Mouse (Mus musculus) heart, postnatal 14 days (tissue): Measurements from ENCODE around the gene Synj2bp. TPM values are rescaled to one million over a fixed set of nuclear protein-coding genes. Genes with fewer than 3 reads are reported as not detected.
"Not testable (repeated sequence)": the region's sequence is repeated elsewhere in the genome, so short reads cannot be mapped to it uniquely, and the experiment has no call there.

Source experiments
- DNase-seq, 2 experiments: peaks; one replicate each; pipeline ENCODE4 v3.0.0; 2021 to 2022
- intact Hi-C: fragments of 180-260 bp; cut with DNase I; formaldehyde crosslinking; loops from one replicate; pipeline ENCODE4 v1.15.1; 2025
- long read RNA-seq, 2 experiments: library from polyadenylated mRNA; stranded (forward); transcript quantifications; one replicate each; pipeline ENCODE4 v2.0.0; 2021
- total RNA-seq, 2 experiments: library from RNA; stranded (reverse); gene quantifications; 2 replicates each; pipeline ENCODE4 v1.2.3; 2021

Synj2bp gene
- total RNA-seq, result 10 to 100 TPM; 38.1 to 41.3 TPM
- long read RNA-seq, experiment 1, full-length matches to known transcripts, result 41 of 42 reads
- long read RNA-seq, experiment 1, partial matches to known transcripts, result 0 of 42 reads
- long read RNA-seq, experiment 1, other reads (novel, unspliced or antisense), result 1 of 42 reads
- long read RNA-seq, experiment 2, full-length matches to known transcripts, result 49 of 56 reads
- long read RNA-seq, experiment 2, partial matches to known transcripts, result 2 of 56 reads
- long read RNA-seq, experiment 2, other reads (novel, unspliced or antisense), result 5 of 56 reads

DNA sequence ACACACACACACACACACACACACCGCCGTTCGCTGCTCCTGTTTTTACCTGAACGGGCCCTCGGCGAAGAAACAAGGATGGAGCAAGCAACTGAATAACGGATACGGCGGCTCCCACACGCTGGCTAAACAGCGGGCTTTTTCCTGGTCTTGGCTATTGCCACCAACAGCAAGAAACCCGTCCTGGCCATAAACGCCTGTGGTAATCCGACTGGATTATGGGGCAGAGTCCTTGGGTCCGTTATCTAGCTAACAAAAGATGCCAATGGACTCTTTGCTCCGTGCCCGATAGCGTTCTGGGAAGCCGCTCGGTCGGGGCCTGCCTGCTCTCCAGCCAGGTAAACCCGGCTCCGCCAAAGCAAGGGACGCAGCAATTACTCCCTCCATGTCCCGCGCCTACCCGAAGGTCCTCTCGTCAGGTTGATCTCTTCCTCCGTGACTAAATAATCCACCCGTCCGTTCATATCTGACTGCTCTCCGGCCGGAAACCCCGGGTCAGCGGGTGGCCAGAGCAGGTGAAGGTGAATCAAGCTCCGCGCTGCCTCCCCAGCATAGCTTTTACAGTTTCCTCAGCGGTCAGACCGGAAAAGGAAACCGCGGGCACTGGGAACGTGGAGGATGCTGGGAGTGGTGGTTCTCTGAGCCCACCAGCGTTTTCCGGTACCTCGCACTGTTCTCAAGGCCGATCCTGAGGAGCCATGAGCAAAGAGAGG, at the start of gene Synj2bp, which contains the start of gene Gm20498:
Gene Synj2bp, minus strand, starts transcription at position 596 of the 713 bp plus-strand sequence.
Gene Gm20498, minus strand, starts transcription at position 590 of the 713 bp plus-strand sequence.
- DNase-seq, result peak; percentile 76 to 83
- intact Hi-C loops, result no loop called here

- no peak for DNase-seq
- intact Hi-C loops, result no loop called here
Observed at GRCm38 (mm10) chr12:81568374-81568773, 35.7 kb upstream of the Synj2bp start, which contains the start of gene Adam21. Gene Adam21 (minus strand): TSS chr12:81568474.

DNA sequence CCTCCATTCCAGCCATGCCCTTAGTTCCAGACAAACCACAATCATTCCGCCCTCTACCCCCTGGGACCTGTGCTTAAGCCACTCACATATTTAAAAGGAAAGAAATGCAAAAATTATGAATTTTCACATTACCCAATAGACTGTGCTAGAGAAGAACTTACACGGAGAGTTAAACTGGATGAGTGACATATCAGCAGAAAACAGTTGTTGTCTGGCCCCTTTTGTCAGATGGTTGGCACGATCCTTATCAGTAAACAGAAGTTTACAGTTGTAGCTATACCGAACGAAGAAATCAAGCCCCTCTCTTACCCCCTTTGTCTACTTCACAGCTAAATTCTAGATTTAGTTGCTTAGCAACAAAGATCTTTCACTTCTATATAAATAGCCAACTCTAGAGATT, 35.2 kb upstream of the Synj2bp start:
- intact Hi-C loops, result no loop called here

GRCm38 (mm10) chr12:81564173-81564572, 31.5 kb upstream of the Synj2bp start:
- DNase-seq, result no peak
- intact Hi-C loops, result no loop called here

More for the DNA sequence above, 35.2 kb upstream of the Synj2bp start:
- DNase-seq, result no peak

DNA sequence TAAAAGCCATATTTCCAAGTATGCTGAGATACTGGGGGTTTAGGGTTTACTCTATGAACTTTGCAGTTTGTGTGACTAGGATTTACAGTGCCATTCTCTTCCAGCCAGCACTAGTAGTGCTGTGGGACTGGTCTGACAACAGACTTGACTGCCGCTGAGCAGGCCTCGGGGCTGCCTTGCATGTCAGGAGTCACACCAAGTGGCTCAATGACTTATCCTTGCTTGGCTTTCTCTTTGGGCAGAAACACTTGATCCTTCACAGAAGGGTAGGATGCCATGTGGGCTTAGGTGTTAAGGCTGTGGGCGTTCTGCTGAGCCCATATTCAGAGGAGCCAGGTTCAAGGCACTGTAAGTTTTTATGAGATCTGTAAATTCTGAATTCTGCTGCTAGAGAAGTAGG, 16.6 kb upstream of the Synj2bp start:
- intact Hi-C loops, result no loop called here
- DNase-seq, result no peak

DNA sequence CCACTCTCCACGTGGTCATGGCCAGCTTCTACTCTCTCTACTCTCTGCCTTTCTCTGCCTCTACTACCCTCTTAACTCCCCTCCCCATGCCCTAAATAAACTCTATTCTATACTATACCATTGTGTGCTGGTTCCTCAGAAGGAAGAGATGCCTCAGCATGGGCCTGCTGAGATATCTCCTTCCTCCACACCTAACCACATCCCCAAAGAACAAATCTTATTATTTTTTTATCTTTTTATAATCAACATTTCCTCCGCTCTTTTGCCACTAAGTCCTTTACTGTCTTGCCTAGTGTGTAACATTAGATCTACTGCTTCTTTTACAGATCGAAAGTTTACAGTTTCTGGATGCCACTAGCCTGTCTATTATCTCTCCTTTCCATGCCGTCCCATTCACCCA, 14.5 kb upstream of the Synj2bp start:
- intact Hi-C loops, result no loop called here

DNA sequence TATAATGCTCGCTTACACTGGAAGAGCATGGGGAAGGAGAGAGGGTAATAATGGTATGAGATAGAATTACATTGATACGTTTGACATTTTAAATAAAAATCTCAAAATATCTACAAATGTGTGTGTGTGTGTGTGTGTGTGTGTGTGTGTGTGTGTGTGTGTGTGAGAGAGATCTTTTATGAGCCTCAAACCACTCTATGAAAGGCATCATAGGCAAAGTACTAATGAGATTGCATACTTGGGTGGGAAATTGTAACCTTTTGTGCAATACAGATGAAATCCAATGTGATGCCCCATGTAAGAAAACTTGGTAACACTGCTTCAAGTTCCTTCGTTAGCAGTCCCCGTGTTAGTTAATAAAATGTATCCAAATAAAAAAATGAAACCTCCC, 313 bp upstream of the Synj2bp start:
- intact Hi-C loops, result no loop called here
- no peak for DNase-seq

More for the DNA sequence above, 14.5 kb upstream of the Synj2bp start:
- no peak for DNase-seq

DNA sequence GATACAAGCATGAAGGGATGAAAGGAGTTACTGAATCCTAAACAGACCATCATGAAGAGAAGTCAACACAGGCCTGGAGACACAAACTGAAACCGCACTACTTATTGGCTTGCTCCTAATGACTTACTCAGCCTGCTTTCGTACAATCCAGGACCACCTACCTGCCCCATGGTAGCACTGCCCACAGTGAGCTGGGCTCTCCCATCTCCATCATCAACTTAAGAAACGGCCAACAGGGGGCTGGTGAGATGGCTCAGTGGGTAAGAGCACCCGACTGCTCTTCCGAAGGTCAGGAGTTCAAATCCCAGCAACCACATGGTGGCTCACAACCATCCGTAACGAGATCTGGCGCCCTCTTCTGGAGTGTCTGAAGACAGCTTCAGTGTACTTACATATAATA, 2.1 kb downstream of the Synj2bp start:
- intact Hi-C loops, DNase-seq: not testable (repeated sequence)

- DNase-seq, intact Hi-C loops: not testable (repeated sequence)
Observed at GRCm38 (mm10) chr12:81496906-81497305, 35.8 kb downstream of the Synj2bp start.

- intact Hi-C loops, result no loop called here
- no peak for DNase-seq
Observed at GRCm38 (mm10) chr12:81490491-81490890, 42.2 kb downstream of the Synj2bp start.

- no peak for DNase-seq
- intact Hi-C loops, result loop anchor here (5.0 kb wide), 1 partner anchor 112 kb away; the partner anchor contains the start of gene Med6
Observed at GRCm38 (mm10) chr12:81485311-81485710, 47.4 kb downstream of the Synj2bp start.

DNA sequence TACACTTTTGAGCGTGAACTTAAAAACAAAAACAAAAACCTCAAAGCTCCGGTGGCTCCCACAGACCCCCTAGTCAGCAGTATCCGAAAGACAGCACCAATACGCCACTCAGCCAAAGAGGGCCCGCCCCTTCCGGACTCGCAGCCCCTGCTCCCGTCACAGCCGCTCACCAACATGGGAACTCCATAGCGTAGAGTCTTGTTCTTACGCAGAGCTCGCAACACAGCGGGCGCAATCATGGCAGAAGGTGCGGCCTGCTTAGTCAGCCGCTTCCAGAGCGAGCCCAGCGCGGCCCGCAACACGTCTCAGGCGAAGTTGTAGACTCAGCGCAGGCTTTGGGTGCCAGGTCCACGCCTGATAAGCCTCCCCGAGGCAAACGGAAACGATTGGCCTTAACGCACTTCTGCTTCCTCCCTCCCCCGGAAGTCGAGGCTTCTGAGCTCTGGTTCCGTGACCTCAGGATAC, 48.0 kb downstream of the Synj2bp start, which contains the start of gene Cox16:
Gene Cox16, minus strand, starts transcription at position 401 of the 465 bp plus-strand sequence.
- peak; percentile 85 to 87 for DNase-seq
- intact Hi-C loops, result loop anchor here (5.0 kb wide), 1 partner anchor 113 kb away; the partner anchor contains the start of gene Med6

GRCm38 (mm10) chr12:81484212-81484611, 48.5 kb downstream of the Synj2bp start:
- no peak for DNase-seq
- intact Hi-C loops, result no loop called here

GRCm38 (mm10) chr12:81483656-81484055, 49.1 kb downstream of the Synj2bp start:
- no peak for DNase-seq
- intact Hi-C loops, result no loop called here

GRCm38 (mm10) chr12:81459051-81459450, 73.7 kb downstream of the Synj2bp start:
- intact Hi-C loops, DNase-seq: not testable (repeated sequence)

Other genes with a start within 250 kb of the Synj2bp start
- under 1 TPM; 0.17 to 0.24 TPM for gene Slc8a3, start 199.7 kb downstream of the Synj2bp start, total RNA-seq
- gene Gm4787, start 153.4 kb downstream of the Synj2bp start, total RNA-seq, result under 1 TPM; 0.27 to 0.72 TPM
- 1 to 10 TPM in 1 of 2 experiments, under 1 TPM in 1; 0.98 to 1.2 TPM for gene Adam4, start 111.0 kb downstream of the Synj2bp start, total RNA-seq
- 10 to 100 TPM; 52.2 to 53.7 TPM for gene Cox16, start 47.8 kb downstream of the Synj2bp start, total RNA-seq
- gene Gm20498, start within 50 bp of the Synj2bp start, total RNA-seq, result 10 to 100 TPM; 38.7 to 40.2 TPM
- gene Adam21, start 35.6 kb upstream of the Synj2bp start, total RNA-seq, result not detected
- gene Med6, start 62.1 kb upstream of the Synj2bp start, total RNA-seq, result 10 to 100 TPM; 13.6 to 15.9 TPM
- 1 to 10 TPM; 3.2 to 3.5 TPM for gene Ttc9, start 98.3 kb upstream of the Synj2bp start, total RNA-seq
- under 1 TPM; 0.22 to 0.29 TPM for gene Map3k9, start 248.3 kb upstream of the Synj2bp start, total RNA-seq